Mouse (Mus musculus): ENCODE measurements around the gene Rpl35a. TPM values are rescaled to one million over a fixed set of nuclear protein-coding genes. Genes with fewer than 3 reads are reported as not detected.

Gene Rpl35a
- polyA plus RNA-seq, 1 experiment, result 425 TPM

- WGBS, result 85% methylated on average over 8 of the region's 8 CpGs
- no peak for DNase-seq (ENCODE audit: low read depth, low spot score)
Observed at GRCm38 (mm10) chr16:33085666-33086065, 29.4 kb downstream of the Rpl35a start.

Other genes with a start within 250 kb of the Rpl35a start
- 1.6 and 2.7 TPM in 2 replicates for gene Smbd1, start 246.0 kb upstream of the Rpl35a start, polyA plus RNA-seq (2012; rRNA removed)
- gene Fyttd1, start 179.0 kb upstream of the Rpl35a start, polyA plus RNA-seq (2012; rRNA removed), result 4.8 and 5.0 TPM in 2 replicates
- gene Rubcn, start 178.7 kb upstream of the Rpl35a start, polyA plus RNA-seq (2012; rRNA removed), result 21.7 and 28.2 TPM in 2 replicates
- gene Lrch3, start 142.4 kb upstream of the Rpl35a start, polyA plus RNA-seq (2012; rRNA removed), result 9.1 and 18.5 TPM in 2 replicates
- 0.21 and 0.40 TPM in 2 replicates for gene Iqcg, start 235 bp upstream of the Rpl35a start, polyA plus RNA-seq (2012; rRNA removed)
- 1.0 and 3.2 TPM in 2 replicates for gene Lmln, start 6.1 kb downstream of the Rpl35a start, polyA plus RNA-seq (2012; rRNA removed)
- 8.2 and 11.2 TPM in 2 replicates for gene Osbpl11, start 128.6 kb downstream of the Rpl35a start, polyA plus RNA-seq (2012; rRNA removed)
- gene Snx4, start 195.0 kb downstream of the Rpl35a start, polyA plus RNA-seq (2012; rRNA removed), result 14.5 and 15.2 TPM in 2 replicates

All from large intestine, adult 2 months (tissue).